Mouse (Mus musculus) cerebellum, adult 2 months (tissue): ENCODE measurements around the gene Tspan3.

ENCODE experiments used
- CTCF ChIP-seq: fragments of 200-500 bp; IDR thresholded peaks from 2 replicates; pipeline ENCODE4 v1.5.1; 2011; ENCODE audit warnings: low read depth, mild to moderate bottlenecking, control low read depth, low read length, moderate library complexity, borderline replicate concordance; ENCODE audit not compliant: insufficient read depth
- POLR2A ChIP-seq: fragments of 200-500 bp; IDR thresholded peaks from 2 replicates; pipeline ENCODE4 v1.6.1; 2011; ENCODE audit warnings: low read length, control low read depth, borderline replicate concordance; ENCODE audit not compliant: insufficient read depth

DNA sequence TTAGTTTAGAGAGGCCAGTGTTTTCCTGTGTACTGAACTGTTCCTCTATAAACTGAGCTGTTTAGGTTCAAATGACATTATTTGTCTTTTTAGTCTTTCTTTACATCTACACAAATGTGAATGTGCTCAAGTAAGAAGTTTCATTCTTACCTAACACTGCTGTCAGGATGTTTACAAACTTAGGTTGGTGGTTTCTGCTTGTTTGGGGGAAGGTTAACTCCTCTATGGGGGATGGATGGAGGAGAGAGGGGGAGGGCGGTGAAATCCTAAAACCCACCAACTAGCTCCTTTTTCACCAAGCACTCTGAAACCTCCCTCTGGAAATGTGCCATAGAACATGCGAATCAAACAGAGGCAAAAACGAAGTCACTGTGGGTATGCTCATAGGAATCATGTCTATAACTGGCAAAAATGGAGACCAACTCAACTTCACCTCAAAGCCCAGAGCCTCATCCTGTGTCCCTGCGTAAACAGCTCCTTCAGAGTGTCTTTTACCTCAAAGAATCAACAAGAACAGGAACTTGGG, 12.7 kb downstream of the Tspan3 start:
- TF ChIP-seq POLR2A (no peak), CTCF (no peak)
